Mouse (Mus musculus): Measurements from ENCODE around the gene Grhpr. TPM values are rescaled to one million over a fixed set of nuclear protein-coding genes. Genes with fewer than 3 reads are reported as not detected.

Gene Grhpr
- total and polyA plus RNA-seq, 3 experiments = 27.3 to 76.4 TPM; not detected in 1

DNA sequence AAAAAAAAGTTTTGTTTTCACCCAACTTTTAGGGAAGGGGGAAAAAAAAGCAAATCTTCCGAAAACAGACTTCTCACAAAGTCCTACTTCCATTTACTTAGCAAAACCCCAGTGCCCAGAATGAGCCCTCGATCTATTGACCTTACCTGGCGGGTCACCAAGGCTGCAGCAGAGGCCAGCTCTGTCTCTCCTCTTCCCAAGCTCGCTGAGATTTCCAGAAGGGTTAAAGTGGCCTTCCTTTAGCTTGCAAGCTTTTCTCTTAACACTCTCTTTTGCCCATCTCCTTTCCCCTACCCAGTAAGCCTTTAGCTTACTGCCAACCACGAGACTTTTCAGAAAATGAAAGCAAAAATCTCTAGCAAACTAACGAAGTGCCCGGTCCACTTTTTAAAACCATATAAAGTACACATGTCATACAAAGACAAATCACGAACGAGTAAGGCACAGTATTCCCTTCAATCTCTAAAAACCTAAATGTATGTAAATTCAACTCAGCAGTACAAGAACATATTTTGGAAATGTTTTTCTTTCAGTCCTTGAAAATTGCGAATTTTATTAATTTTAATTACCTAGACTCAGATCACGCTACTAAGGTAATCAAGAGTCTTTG, 29.7 kb downstream of the Grhpr start:
- no peak for TF ChIP-seq CHD1 (IDR thresholded peaks at IDR 0.05; ENCODE audit: low read depth, low read length)
- no peak for TF ChIP-seq TAL1 (IDR thresholded peaks at IDR 0.05; ENCODE audit: low read length)
- 0 out of 2 replicates have a peak, but pooled peaks have one; percentile 52 for TF ChIP-seq MYC (IDR thresholded peaks at IDR 0.05; ENCODE audit: low read depth, low read length)
- TF ChIP-seq SIN3A (IDR thresholded peaks at IDR 0.05; ENCODE audit: low read length) = peak; percentile 48; the same call in 1 of the 2 replicates
- peak; percentile 64 for TF ChIP-seq MXI1 (IDR thresholded peaks at IDR 0.05; ENCODE audit: low read depth, low read length)
- TF ChIP-seq NELFE (IDR thresholded peaks at IDR 0.05; ENCODE audit: low read depth, low read length) = no peak
- H3K9me3 ChIP-seq (replicated peaks; ENCODE audit: insufficient read depth, low read length) = no peaks in the 10 kb centered on the region
- peaks cover 16% of the 10 kb centered on the region for H3K79me2 ChIP-seq (ENCODE audit: control insufficient read depth, insufficient read depth, low read length, poor library complexity)
- peaks cover 4 to 17% of the 10 kb centered on the region in 2 experiments; a peak in 3 of 4 replicates for H3K4me1 ChIP-seq (ENCODE audit: control insufficient read depth in 1 of 2, insufficient read depth in 2 of 2, low read length in 2 of 2)
- H3K27ac ChIP-seq (ENCODE audit: control insufficient read depth, low read depth, low read length) = peak overlapping the region; percentile 76
- peaks cover 0 to 18% of the 10 kb centered on the region in 2 experiments; a peak in 2 of 4 replicates for H3K36me3 ChIP-seq (ENCODE audit: control insufficient read depth in 1 of 2, insufficient read depth in 2 of 2, low read length in 2 of 2)
- H3K27me3 ChIP-seq (ENCODE audit: control insufficient read depth in 1 of 2, insufficient read depth in 2 of 2, low read length in 2 of 2) = no peaks in the 10 kb centered on the region
- peak; percentile 47 for DNase-seq (ENCODE audit: low read depth, low spot score)
- peak overlapping the region; percentile 82 to 90 for H3K4me3 ChIP-seq (ENCODE audit: control insufficient read depth in 1 of 2, insufficient read depth in 1 of 2, low read depth in 2 of 2, low read length in 2 of 2)
- H3K9ac ChIP-seq (ENCODE audit: control insufficient read depth, low read depth, low read length, poor library complexity, severe bottlenecking) = peak overlapping the region; percentile 83

GRCm38 (mm10) chr4:45011581-45012104, 30.4 kb downstream of the Grhpr start:
- Histone ChIP-seq H3K36me3 (ENCODE audit: control insufficient read depth in 1 of 2, insufficient read depth in 2 of 2, low read length in 2 of 2) (peaks cover 0 to 18% of the 10 kb centered on the region in 2 experiments; a peak in 2 of 4 replicates), H3K27me3 (ENCODE audit: control insufficient read depth in 1 of 2, insufficient read depth in 2 of 2, low read length in 2 of 2) (no peaks in the 10 kb centered on the region), H3K79me2 (ENCODE audit: control insufficient read depth, insufficient read depth, low read length, poor library complexity) (peaks cover 16% of the 10 kb centered on the region), H3K4me1 (ENCODE audit: control insufficient read depth in 1 of 2, insufficient read depth in 2 of 2, low read length in 2 of 2) (peaks cover 4 to 17% of the 10 kb centered on the region in 2 experiments; a peak in 3 of 4 replicates), H3K27ac (ENCODE audit: control insufficient read depth, low read depth, low read length) (peak overlapping the region; percentile 76), H3K4me3 (ENCODE audit: control insufficient read depth in 1 of 2, insufficient read depth in 1 of 2, low read depth in 2 of 2, low read length in 2 of 2) (peak overlapping the region; percentile 82 to 90), H3K9me3 (replicated peaks; ENCODE audit: insufficient read depth, low read length) (no peaks in the 10 kb centered on the region), H3K9ac (ENCODE audit: control insufficient read depth, low read depth, low read length, poor library complexity, severe bottlenecking) (peak overlapping the region; percentile 83)
- DNase-seq (ENCODE audit: low read depth, low spot score) = peak; percentile 81
- TF ChIP-seq ELF1 (IDR thresholded peaks at IDR 0.05; ENCODE audit: low read depth, low read length) (no peak), TBP (IDR thresholded peaks at IDR 0.05; ENCODE audit: low read depth, low read length) (0 out of 2 replicates have a peak, but pooled peaks have one; percentile 10), UBTF (IDR thresholded peaks at IDR 0.05; ENCODE audit: borderline replicate concordance, insufficient read depth, low read depth, low read length) (0 out of 2 replicates have a peak, but pooled peaks have one; percentile 30), NRF1 (IDR thresholded peaks at IDR 0.05; ENCODE audit: insufficient read depth, low read depth, low read length, poor library complexity, severe bottlenecking) (peak; percentile 58; the same call in 1 of the 2 replicates), ZC3H11A (IDR thresholded peaks at IDR 0.05; ENCODE audit: low read depth, low read length) (0 out of 2 replicates have a peak, but pooled peaks have one; percentile 13), USF1 (IDR thresholded peaks at IDR 0.05; ENCODE audit: low read depth, low read length) (no peak), CHD1 (IDR thresholded peaks at IDR 0.05; ENCODE audit: low read depth, low read length) (no peak), MYB (IDR thresholded peaks at IDR 0.05; ENCODE audit: low read depth, low read length) (no peak), NELFE (IDR thresholded peaks at IDR 0.05; ENCODE audit: low read depth, low read length) (peak; percentile 62; the same call in 1 of the 2 replicates), POLR2A (IDR thresholded peaks at IDR 0.05; ENCODE audit: control insufficient read depth in 1 of 2, insufficient read depth in 1 of 2, low read depth in 1 of 2, low read length in 2 of 2, poor library complexity in 1 of 2) (peak in 1 of 2 experiments; percentile 37; a peak in 1 of 4 replicates)

Data from MEL (cell line).